Mouse (Mus musculus) intestine, embryonic 16.5 days (tissue): ENCODE data around the gene Olfr690. TPM values are rescaled to one million over a fixed set of nuclear protein-coding genes. Genes with fewer than 3 reads are reported as not detected.

Experiments used
- polyA plus RNA-seq: library from polyadenylated mRNA; unstranded; fragments of >200 nt; fragmentation: Nextera tagmentation; extraction: Ambion mirVana; gene quantifications from 2 replicates; pipeline ENCODE4 v1.2.1, GENCODE M21; 2015

The Olfr690 gene
- polyA plus RNA-seq, 1 experiment from 2014 or later: not detected

Other genes with a start within 250 kb of the Olfr690 start
- not detected in 2 replicates for gene Olfr680-ps1, start 241.3 kb downstream of the Olfr690 start, polyA plus RNA-seq
- gene Olfr681, start 217.3 kb downstream of the Olfr690 start, polyA plus RNA-seq: not detected in 2 replicates
- gene Olfr683, start 187.1 kb downstream of the Olfr690 start, polyA plus RNA-seq: not detected in 2 replicates
- gene Olfr684, start 170.5 kb downstream of the Olfr690 start, polyA plus RNA-seq: not detected in 2 replicates
- not detected in 2 replicates for gene Olfr685, start 148.1 kb downstream of the Olfr690 start, polyA plus RNA-seq
- not detected in 2 replicates for gene Olfr686, start 126.6 kb downstream of the Olfr690 start, polyA plus RNA-seq
- gene Olfr688, start 46.0 kb downstream of the Olfr690 start, polyA plus RNA-seq: not detected in 2 replicates
- gene Olfr689, start 22.9 kb downstream of the Olfr690 start, polyA plus RNA-seq: not detected in 2 replicates
- not detected in 2 replicates for gene Olfr691, start 8.2 kb upstream of the Olfr690 start, polyA plus RNA-seq
- gene Olfr692, start 34.1 kb upstream of the Olfr690 start, polyA plus RNA-seq: not detected in 2 replicates
- gene Gm5901, start 40.9 kb upstream of the Olfr690 start, polyA plus RNA-seq: not detected in 2 replicates
- gene Fam160a2, start 66.0 kb upstream of the Olfr690 start, polyA plus RNA-seq: 44.2 and 44.9 TPM in 2 replicates
- gene Cnga4, start 70.5 kb upstream of the Olfr690 start, polyA plus RNA-seq: 0.06 TPM in 1 of 2 replicates, not detected in the other
- 0.10 and 0.13 TPM in 2 replicates for gene Cckbr, start 91.6 kb upstream of the Olfr690 start, polyA plus RNA-seq
- gene Cavin3, start 148.2 kb upstream of the Olfr690 start, polyA plus RNA-seq: 80.5 and 86.6 TPM in 2 replicates
- gene Smpd1, start 220.3 kb upstream of the Olfr690 start, polyA plus RNA-seq: 32.8 and 33.0 TPM in 2 replicates
- 29.2 and 35.2 TPM in 2 replicates for gene Apbb1, start 247.5 kb upstream of the Olfr690 start, polyA plus RNA-seq